Mouse (Mus musculus) skeletal muscle tissue, adult 2 months (tissue): Measurements from ENCODE around the gene Ubtd2.
"Not testable (repeated sequence)": the region's sequence is repeated elsewhere in the genome, so short reads cannot be mapped to it uniquely, and the experiment has no call there.

Experiments used
- DNase-seq: peaks from one replicate; pipeline ENCODE4 v3.0.0-alpha.2; 2012; ENCODE audit warnings: low read depth, low spot score

Ubtd2 gene

GRCm38 (mm10) chr11:32464282-32464681, 9.1 kb downstream of the Ubtd2 start:
- DNase-seq, result no peak

- DNase-seq, result no peak
Measured at GRCm38 (mm10) chr11:32471925-32472324, 16.8 kb downstream of the Ubtd2 start.

GRCm38 (mm10) chr11:32474725-32475124, 19.6 kb downstream of the Ubtd2 start:
- no peak for DNase-seq

GRCm38 (mm10) chr11:32475487-32476236, 20.5 kb downstream of the Ubtd2 start:
- no peak for DNase-seq

GRCm38 (mm10) chr11:32481525-32481924, 26.4 kb downstream of the Ubtd2 start:
- no peak for DNase-seq

- no peak for DNase-seq
Measured at GRCm38 (mm10) chr11:32485290-32485689, 30.1 kb downstream of the Ubtd2 start.

GRCm38 (mm10) chr11:32486621-32487020, 31.5 kb downstream of the Ubtd2 start:
- no peak for DNase-seq

- DNase-seq, result no peak
Measured at GRCm38 (mm10) chr11:32487501-32487900, 32.3 kb downstream of the Ubtd2 start.

- no peak for DNase-seq
Measured at GRCm38 (mm10) chr11:32488344-32488743, 33.2 kb downstream of the Ubtd2 start.

- no peak for DNase-seq
Measured at GRCm38 (mm10) chr11:32488808-32489670, 33.9 kb downstream of the Ubtd2 start.

- no peak for DNase-seq
Measured at GRCm38 (mm10) chr11:32491079-32491478, 35.9 kb downstream of the Ubtd2 start.

GRCm38 (mm10) chr11:32493312-32493711, 38.1 kb downstream of the Ubtd2 start:
- DNase-seq, result peak; percentile 38

GRCm38 (mm10) chr11:32495283-32495682, 40.1 kb downstream of the Ubtd2 start:
- DNase-seq, result no peak

GRCm38 (mm10) chr11:32498757-32499535, 43.8 kb downstream of the Ubtd2 start:
- DNase-seq, result no peak

- DNase-seq, result no peak
Measured at GRCm38 (mm10) chr11:32499931-32500330, 44.8 kb downstream of the Ubtd2 start.

GRCm38 (mm10) chr11:32503711-32504110, 48.5 kb downstream of the Ubtd2 start:
- DNase-seq, result no peak

- no peak for DNase-seq
Measured at GRCm38 (mm10) chr11:32505091-32505739, 50.0 kb downstream of the Ubtd2 start.

GRCm38 (mm10) chr11:32510930-32511329, 55.8 kb downstream of the Ubtd2 start:
- no peak for DNase-seq

GRCm38 (mm10) chr11:32514853-32515252, 59.7 kb downstream of the Ubtd2 start:
- DNase-seq, result not testable (repeated sequence)

GRCm38 (mm10) chr11:32516091-32516490, 60.9 kb downstream of the Ubtd2 start:
- DNase-seq, result no peak

- no peak for DNase-seq
Measured at GRCm38 (mm10) chr11:32516916-32517712, 61.9 kb downstream of the Ubtd2 start.
